Mouse (Mus musculus) duodenum, adult 2 months (tissue): ENCODE measurements around the gene Hsd3b7. TPM values are rescaled to one million over a fixed set of nuclear protein-coding genes. Genes with fewer than 3 reads are reported as not detected.

ENCODE experiments used
- polyA plus RNA-seq: library from polyadenylated mRNA; depleted of rRNA; stranded (reverse); fragments of >200 nt; gene quantifications from 2 replicates; pipeline ENCODE4 v1.2.3, GENCODE M21; 2012; ENCODE audit warnings: low replicate concordance; rRNA removed

The Hsd3b7 gene
- polyA plus RNA-seq = 39.8 and 42.6 TPM in 2 replicates

GRCm38 (mm10) chr7:127800435-127801009 is at the start of gene Hsd3b7:
Gene Hsd3b7, plus strand, starts transcription at chr7:127800604.

GRCm38 (mm10) chr7:127769651-127770038 is 30.8 kb upstream of the Hsd3b7 start, which contains the start of gene Orai3:
Gene Orai3, plus strand, starts transcription at chr7:127769815.

GRCm38 (mm10) chr7:127776426-127776825 is 24.0 kb upstream of the Hsd3b7 start, which contains the start of gene Setd1a:
Gene Setd1a, plus strand, starts transcription at chr7:127776670.

GRCm38 (mm10) chr7:127785308-127785707 is 15.1 kb upstream of the Hsd3b7 start, which contains the start of gene Gm49388:
Gene Gm49388, plus strand, starts transcription at chr7:127785608.

GRCm38 (mm10) chr7:127824176-127824871 is 23.9 kb downstream of the Hsd3b7 start, which contains the start of the genes Stx4a and Stx1b:
Gene Stx4a, plus strand, starts transcription at chr7:127824294.
Gene Stx1b, minus strand, starts transcription at chr7:127824549.

Other genes with a start within 250 kb of the Hsd3b7 start
- gene Tmem265, start 239.2 kb upstream of the Hsd3b7 start, polyA plus RNA-seq = 1.2 and 3.0 TPM in 2 replicates
- 28.3 and 32.0 TPM in 2 replicates for gene Phkg2, start 227.3 kb upstream of the Hsd3b7 start, polyA plus RNA-seq
- gene Ccdc189, start 212.0 kb upstream of the Hsd3b7 start, polyA plus RNA-seq = 0.97 and 1.6 TPM in 2 replicates
- 15.9 and 16.2 TPM in 2 replicates for gene Rnf40, start 211.8 kb upstream of the Hsd3b7 start, polyA plus RNA-seq
- gene Zfp629, start 184.8 kb upstream of the Hsd3b7 start, polyA plus RNA-seq = 3.0 and 7.2 TPM in 2 replicates
- 30.7 and 46.2 TPM in 2 replicates for gene Bcl7c, start 91.7 kb upstream of the Hsd3b7 start, polyA plus RNA-seq
- 18.0 and 22.0 TPM in 2 replicates for gene Ctf1, start 87.9 kb upstream of the Hsd3b7 start, polyA plus RNA-seq
- gene Ctf2, start 68.4 kb upstream of the Hsd3b7 start, polyA plus RNA-seq = not detected in 2 replicates
- 51.0 and 74.6 TPM in 2 replicates for gene Fbxl19, start 56.1 kb upstream of the Hsd3b7 start, polyA plus RNA-seq
- gene Orai3, start 30.8 kb upstream of the Hsd3b7 start, polyA plus RNA-seq = 23.5 and 26.0 TPM in 2 replicates
- 6.8 and 8.0 TPM in 2 replicates for gene Setd1a, start 23.9 kb upstream of the Hsd3b7 start, polyA plus RNA-seq
- not detected in 2 replicates for gene Gm49388, start 15.0 kb upstream of the Hsd3b7 start, polyA plus RNA-seq
- 40.2 and 59.7 TPM in 2 replicates for gene Stx4a, start 23.7 kb downstream of the Hsd3b7 start, polyA plus RNA-seq
- 2.0 and 3.3 TPM in 2 replicates for gene Stx1b, start 23.9 kb downstream of the Hsd3b7 start, polyA plus RNA-seq
- 9.2 and 11.9 TPM in 2 replicates for gene Zfp646, start 75.6 kb downstream of the Hsd3b7 start, polyA plus RNA-seq
- gene Zfp668, start 76.2 kb downstream of the Hsd3b7 start, polyA plus RNA-seq = 5.1 and 6.8 TPM in 2 replicates
- 1.5 and 1.8 TPM in 2 replicates for gene Prss53, start 90.4 kb downstream of the Hsd3b7 start, polyA plus RNA-seq
- 0.49 TPM in 1 of 2 replicates, not detected in the other for gene Gm21974, start 94.8 kb downstream of the Hsd3b7 start, polyA plus RNA-seq
- gene Vkorc1, start 95.0 kb downstream of the Hsd3b7 start, polyA plus RNA-seq = 81.2 and 108 TPM in 2 replicates
- 81.7 and 85.2 TPM in 2 replicates for gene Bckdk, start 103.5 kb downstream of the Hsd3b7 start, polyA plus RNA-seq
- gene Kat8, start 111.9 kb downstream of the Hsd3b7 start, polyA plus RNA-seq = 6.3 and 8.2 TPM in 2 replicates
- 33.6 and 89.6 TPM in 2 replicates for gene Prss8, start 129.5 kb downstream of the Hsd3b7 start, polyA plus RNA-seq
- 4.5 and 5.9 TPM in 2 replicates for gene Prss36, start 146.1 kb downstream of the Hsd3b7 start, polyA plus RNA-seq
- gene Fus, start 166.9 kb downstream of the Hsd3b7 start, polyA plus RNA-seq = 92.7 and 112 TPM in 2 replicates
- gene Pycard, start 193.3 kb downstream of the Hsd3b7 start, polyA plus RNA-seq = 473 and 516 TPM in 2 replicates
- 7.3 and 7.8 TPM in 2 replicates for gene Trim72, start 203.3 kb downstream of the Hsd3b7 start, polyA plus RNA-seq